Mouse (Mus musculus) embryonic stem cell, embryonic (primary cell): ENCODE data around the gene Amd1.

Experiments
- CTCF ChIA-PET, 4 experiments: fragments of 300-600 bp in 2 of 4; fragments of 350-600 bp in 2 of 4; sonication (Branson Sonifier 250); formaldehyde crosslinking; loops; one replicate each; lab custom pipeline; 2022; ENCODE audit warnings: inconsistent platforms in 2 of 4; lab: Charles Lee
- POLR2A ChIA-PET, 4 experiments: fragments of 300-600 bp in 2 of 4; fragments of 350-600 bp in 2 of 4; sonication (Branson Sonifier 250); formaldehyde crosslinking; loops; one replicate each; lab custom pipeline; 2022; ENCODE audit warnings: antibody characterized with exemption in 4 of 4, inconsistent platforms in 1 of 4; lab: Charles Lee

Gene Amd1

DNA sequence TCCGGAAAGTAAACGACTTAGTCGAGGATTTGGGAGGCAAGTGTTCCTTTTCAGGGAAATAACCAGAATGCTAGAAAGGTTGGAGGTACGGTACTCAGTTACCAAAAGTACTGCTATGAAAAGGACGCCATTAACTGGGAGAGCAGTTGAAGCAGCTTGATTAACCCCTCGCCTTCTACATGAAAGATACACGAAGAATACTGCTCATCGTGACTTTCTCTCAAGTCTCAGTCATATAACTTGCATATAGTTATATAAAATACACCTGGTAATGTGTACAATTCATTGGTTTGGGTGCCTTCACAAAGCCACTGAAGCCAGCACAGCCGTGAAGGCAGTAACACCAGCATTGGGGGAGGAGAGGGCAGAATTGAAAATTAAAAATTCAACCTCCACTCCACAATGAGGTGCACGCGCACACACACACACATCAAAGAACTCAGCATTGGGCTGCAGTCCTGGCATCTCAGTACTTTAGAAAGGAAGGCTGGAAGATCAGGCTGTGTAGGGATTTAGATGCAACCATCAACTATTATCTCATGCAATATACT is 54.7 kb downstream of the Amd1 start:
- ChIA-PET CTCF (interaction anchor here in 1 of 4 experiments (1.4 kb wide), 1 partner anchor 34 kb away, joined by 8 read pairs; no protein-coding TSS in a partner anchor), POLR2A (interaction anchor here (0.5 to 3.6 kb wide), 18 partner anchors 9 to 1086 kb away, joined by 3 to 64 read pairs (median 5); partner anchors contain the start of genes Gtf3c6 (in 4 of the 4) and Amd1 (in 2 of the 4))

DNA sequence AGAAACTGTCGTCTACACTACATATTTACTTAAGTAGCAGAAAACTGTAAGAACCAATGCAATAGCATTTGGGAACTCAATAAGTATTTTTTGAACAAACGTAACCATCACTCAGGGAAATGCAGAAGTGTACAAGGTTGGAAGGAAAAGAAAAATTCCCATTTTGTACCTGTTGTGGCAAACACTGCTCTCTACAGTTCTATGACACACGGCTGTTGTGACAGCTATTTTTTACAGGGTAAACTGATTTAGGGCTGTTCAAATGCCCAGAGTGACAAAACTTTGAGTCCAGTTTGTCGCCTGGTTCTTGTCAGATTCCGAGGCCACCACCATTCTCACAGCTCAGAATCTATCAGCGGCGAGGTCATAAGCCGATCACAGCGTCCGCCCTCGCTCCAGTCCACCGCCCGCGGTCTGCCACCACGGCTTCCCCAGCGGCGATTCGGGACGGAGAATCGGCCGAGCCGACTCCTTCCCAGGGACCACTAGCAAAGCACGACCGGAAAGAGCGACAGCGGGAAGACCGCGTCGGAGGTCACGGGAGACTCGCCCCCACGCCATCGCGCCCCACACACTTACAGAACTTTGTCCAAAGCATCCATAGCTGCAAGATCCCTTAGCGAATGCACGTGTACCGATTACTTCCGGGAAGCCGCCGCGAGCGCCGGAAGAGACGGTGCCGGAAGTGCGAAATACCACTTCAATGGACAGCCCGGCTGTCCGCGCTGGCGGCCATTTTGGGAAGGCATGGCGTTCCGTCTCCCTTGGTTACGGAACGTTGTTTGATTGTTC is 55.4 kb downstream of the Amd1 start, which contains the start of gene Rpf2:
TSS of gene Rpf2 (minus strand) at position 663 of the 792 bp plus-strand sequence.
- ChIA-PET CTCF (interaction anchor here in 1 of 4 experiments (0.7 kb wide), 1 partner anchor 34 kb away, joined by 3 read pairs; no protein-coding TSS in a partner anchor), POLR2A (interaction anchor here (0.7 to 3.6 kb wide), 15 partner anchors 9 to 275 kb away, joined by 3 to 64 read pairs (median 5); partner anchors contain the start of genes Gtf3c6 (in 3 of the 4) and Amd1 (in 2 of the 4))

DNA sequence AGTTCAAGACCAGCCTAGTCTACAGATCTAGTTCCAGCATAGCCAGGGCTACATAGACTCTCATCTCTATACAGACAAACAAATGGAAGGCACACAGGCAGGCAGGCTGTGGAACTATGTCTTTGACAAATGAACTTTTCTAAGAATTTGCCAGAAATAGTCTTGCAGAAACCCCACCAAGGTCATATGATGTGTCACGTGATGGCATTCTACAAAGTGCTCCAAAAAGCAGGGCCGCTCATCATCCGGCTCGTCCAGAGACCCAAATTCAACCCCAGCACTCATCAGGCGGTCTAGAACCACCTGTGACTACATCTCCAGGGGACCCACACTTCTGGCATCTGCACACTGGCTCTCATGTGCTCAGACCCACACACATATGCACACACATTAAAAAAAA is 64.2 kb downstream of the Amd1 start:
- ChIA-PET CTCF (interaction anchor here in 3 of 4 experiments (0.6 to 1.2 kb wide), 4 partner anchors 25 to 443 kb away, joined by 3 to 23 read pairs (median 4); no protein-coding TSS in a partner anchor), POLR2A (interaction anchor here in 1 of 4 experiments (0.8 to 1.7 kb wide), 4 partner anchors 8 to 64 kb away, joined by 3 to 8 read pairs (median 5); partner anchors contain the start of genes Amd1 and Gtf3c6)
